Mouse (Mus musculus) kidney, postnatal 0 days (tissue): ENCODE results near the gene Abca1. TPM values are rescaled to one million over a fixed set of nuclear protein-coding genes. Genes with fewer than 3 reads are reported as not detected.

Source experiments
- ATAC-seq: fragments of 200-750 bp; cut with Nextera tagmentation; replicated peaks from 2 replicates; pipeline ENCODE4 v1.8.0; 2017; ENCODE audit warnings: low read depth, moderate number of reproducible peaks, moderate TSS enrichment, moderate library complexity; ENCODE audit not compliant: low FRiP score
- DNase-seq: peaks from one replicate; pipeline ENCODE4 v3.0.0-alpha.2; 2016; ENCODE audit warnings: low spot score
- H3K27ac ChIP-seq: fragments of 300-500 bp; sonication (generic); 2 replicates; pipeline ENCODE4 v1.5.1; 2014; ENCODE audit warnings: mild to moderate bottlenecking
- H3K27me3 ChIP-seq: fragments of 300-500 bp; sonication (generic); 2 replicates; pipeline ENCODE4 v1.6.1; 2014; ENCODE audit warnings: low read length, mixed read lengths; ENCODE audit not compliant: insufficient read depth
- H3K36me3 ChIP-seq: fragments of 300-500 bp; sonication (generic); 2 replicates; pipeline ENCODE4 v1.6.1; 2014; ENCODE audit warnings: low read length, mixed read lengths; ENCODE audit not compliant: insufficient read depth
- H3K4me1 ChIP-seq: fragments of 300-500 bp; sonication (generic); replicated peaks from 2 replicates; pipeline ENCODE4 v1.6.1; 2014; ENCODE audit warnings: antibody characterized with exemption, low read length, mixed read lengths; ENCODE audit not compliant: insufficient read depth
- H3K4me2 ChIP-seq: fragments of 300-500 bp; sonication (generic); 2 replicates; pipeline ENCODE4 v1.6.1; 2014; ENCODE audit warnings: mild to moderate bottlenecking, low read length, moderate library complexity, mixed read lengths
- H3K4me3 ChIP-seq: fragments of 300-500 bp; sonication (generic); replicated peaks from 2 replicates; pipeline ENCODE4 v1.5.1; 2014; ENCODE audit warnings: low read depth, low read length
- H3K9ac ChIP-seq: fragments of 300-500 bp; sonication (generic); 2 replicates; pipeline ENCODE4 v1.6.1; 2014; ENCODE audit warnings: low read depth, low read length
- H3K9me3 ChIP-seq: fragments of 300-500 bp; sonication (generic); replicated peaks from 2 replicates; pipeline ENCODE4 v1.6.1; 2016; ENCODE audit warnings: low read length, inconsistent platforms, mixed read lengths
- CTCF ChIP-seq: IDR thresholded peaks from 2 replicates; pipeline ENCODE4 v1.5.1; 2016; ENCODE audit warnings: antibody characterized with exemption, low read depth, mild to moderate bottlenecking, moderate library complexity
- WGBS: fragments of 180-500 bp; shearing (Covaris S2); extraction: QIAGEN DNeasy Blood & Tissue Kit; methylation state at CpG from one replicate; pipeline ENCODE4 v1.1.7; 2014; 5-methylcytosine and 5-hydroxymethylcytosine counted together
- polyA plus RNA-seq: library from polyadenylated mRNA; unstranded; fragments of >200 nt; fragmentation: Nextera tagmentation; extraction: Ambion mirVana; gene quantifications from 2 replicates; pipeline ENCODE4 v1.2.1, GENCODE M21; 2015

Abca1 gene
- polyA plus RNA-seq, 1 experiment from 2014 or later: 4.7 TPM

- Histone ChIP-seq H3K27ac (0 out of 2 replicates have a peak overlapping the region, but pooled peaks have one; percentile 16), H3K36me3 (peaks cover 41% of the 10 kb centered on the region), H3K27me3 (no peaks in the 10 kb centered on the region), H3K4me3 (no peak overlapping the region), H3K9ac (no peak overlapping the region), H3K9me3 (no peaks in the 10 kb centered on the region), H3K4me2 (no peak overlapping the region), H3K4me1 (no peaks in the 10 kb centered on the region)
- TF ChIP-seq CTCF: no peak
- 70% methylated on average over 2 of the region's 2 CpGs for WGBS
- ATAC-seq (no peak), DNase-seq (peak; percentile 40)
Observed at GRCm38 (mm10) chr4:53078793-53079310, 80.8 kb downstream of the Abca1 start.

- no peak overlapping the region for H3K4me2 ChIP-seq
- no peak for ATAC-seq
- H3K36me3 ChIP-seq: peaks cover 29% of the 10 kb centered on the region; the same call in 1 of the 2 replicates
- no peak for TF ChIP-seq CTCF
- DNase-seq: no peak
- WGBS: 71% methylated on average over 4 of the region's 4 CpGs
- no peaks in the 10 kb centered on the region for H3K4me1 ChIP-seq
- no peak overlapping the region for H3K4me3 ChIP-seq
- no peaks in the 10 kb centered on the region for H3K27me3 ChIP-seq
- no peak overlapping the region for H3K27ac ChIP-seq
- H3K9ac ChIP-seq: no peak overlapping the region
- H3K9me3 ChIP-seq: no peaks in the 10 kb centered on the region
Observed at GRCm38 (mm10) chr4:53076788-53077350, 82.8 kb downstream of the Abca1 start.

GRCm38 (mm10) chr4:53073025-53073424 lies 86.7 kb downstream of the Abca1 start:
- Histone ChIP-seq H3K9ac (no peak overlapping the region), H3K27ac (no peak overlapping the region), H3K36me3 (peaks cover 21% of the 10 kb centered on the region; the same call in 1 of the 2 replicates), H3K4me3 (no peak overlapping the region), H3K4me2 (no peak overlapping the region), H3K4me1 (no peaks in the 10 kb centered on the region), H3K27me3 (no peaks in the 10 kb centered on the region), H3K9me3 (no peaks in the 10 kb centered on the region)
- no peak for ATAC-seq
- no peak for DNase-seq
- TF ChIP-seq CTCF: no peak
- WGBS: 85% methylated on average over 7 of the region's 7 CpGs

- H3K4me2 ChIP-seq: no peak overlapping the region
- peaks cover 30% of the 10 kb centered on the region; the same call in 1 of the 2 replicates for H3K36me3 ChIP-seq
- ATAC-seq (no peak), DNase-seq (no peak)
- H3K4me1 ChIP-seq: no peaks in the 10 kb centered on the region
- WGBS: 91% methylated on average over 7 of the region's 7 CpGs
- no peak overlapping the region for H3K27ac ChIP-seq
- no peaks in the 10 kb centered on the region for H3K27me3 ChIP-seq
- no peak overlapping the region for H3K4me3 ChIP-seq
- TF ChIP-seq CTCF: no peak
- no peak overlapping the region for H3K9ac ChIP-seq
- no peaks in the 10 kb centered on the region for H3K9me3 ChIP-seq
Observed at GRCm38 (mm10) chr4:53062301-53063008, 97.2 kb downstream of the Abca1 start.

GRCm38 (mm10) chr4:53046238-53047022 lies 113.3 kb downstream of the Abca1 start:
- TF ChIP-seq CTCF: no peak
- ATAC-seq (no peak), DNase-seq (peak; percentile 28)
- H3K9ac ChIP-seq: no peak overlapping the region
- H3K4me3 ChIP-seq: no peak overlapping the region
- WGBS: 48% methylated on average over 9 of the region's 9 CpGs
- no peak overlapping the region for H3K27ac ChIP-seq
- peaks cover 16% of the 10 kb centered on the region for H3K36me3 ChIP-seq
- no peaks in the 10 kb centered on the region for H3K4me1 ChIP-seq
- H3K4me2 ChIP-seq: no peak overlapping the region
- no peaks in the 10 kb centered on the region for H3K27me3 ChIP-seq
- no peaks in the 10 kb centered on the region for H3K9me3 ChIP-seq

GRCm38 (mm10) chr4:53045807-53046206 lies 113.9 kb downstream of the Abca1 start:
- TF ChIP-seq CTCF: no peak
- Histone ChIP-seq H3K36me3 (peaks cover 16% of the 10 kb centered on the region), H3K4me2 (no peak overlapping the region), H3K9me3 (no peaks in the 10 kb centered on the region), H3K27ac (no peak overlapping the region), H3K4me3 (no peak overlapping the region), H3K27me3 (no peaks in the 10 kb centered on the region), H3K4me1 (no peaks in the 10 kb centered on the region), H3K9ac (no peak overlapping the region)
- WGBS: 75% methylated on average over 7 of the region's 7 CpGs
- DNase-seq (no peak), ATAC-seq (no peak; the same call in 1 of the 2 replicates)
